In the genomic region with DNA sequence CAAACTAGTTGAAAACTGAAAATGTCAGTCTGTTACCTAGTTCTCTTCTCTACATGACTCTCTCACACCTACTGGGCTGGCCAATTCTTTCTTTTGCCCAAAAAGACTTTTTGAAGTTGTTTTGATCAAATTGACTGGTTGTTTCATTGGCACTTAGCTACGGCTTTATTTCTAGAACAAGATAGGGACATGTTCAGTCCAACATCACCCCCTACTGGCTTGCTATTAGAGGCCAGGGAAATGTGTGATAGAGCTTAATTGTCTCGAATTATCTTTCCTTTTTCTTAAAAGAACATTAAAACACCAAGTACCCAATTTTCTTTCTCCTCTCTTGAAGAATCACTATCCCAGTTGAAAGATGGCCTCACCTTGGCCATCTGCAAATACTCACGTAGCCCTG, we compare ENCODE assay signal across 9 mouse cellular contexts.
A peak's percentile ranks its signal among the peaks of the same experiment; 100 is the strongest.
DNase-seq lines count a peak whose midpoint lies in the region; ATAC-seq lines count a peak whose summit lies in the region.
"Had no signal": no experiment of that assay in that cellular context is flagged by ENCODE, and none has a peak within 500 bp of the region (broad histone marks: within the 10 kb centered on the region; RNA-seq: fewer than 3 reads in every experiment).

No protein-coding gene starts in this region.

- no peak overlapping the region for H3K27ac ChIP-seq in kidney, embryonic 14.5 days (ENCODE audit: low read depth, low read length)
- H3K27ac ChIP-seq: limb, embryonic 12.5 days had no signal

- intact Hi-C loops in left cerebral cortex, postnatal 4 days (cut with DNase I): loop anchor here (2.0 kb wide), 1 partner anchor 884 kb away; no protein-coding TSS in a partner anchor

- H3K4me1 ChIP-seq in kidney, embryonic 14.5 days (ENCODE audit: control insufficient read depth, insufficient read depth, low read length): no peaks in the 10 kb centered on the region
- H3K4me1 ChIP-seq: limb, embryonic 12.5 days had no signal

- H3K4me3 ChIP-seq in kidney, embryonic 14.5 days (ENCODE audit: low read length): no peak overlapping the region
- H3K4me3 ChIP-seq: limb, embryonic 12.5 days had no signal

- H3K9me3 ChIP-seq in kidney, embryonic 14.5 days (ENCODE audit: control insufficient read depth, low read length): no peaks in the 10 kb centered on the region
- H3K9me3 ChIP-seq: limb, embryonic 12.5 days had no signal

- H3K36me3 ChIP-seq in kidney, embryonic 14.5 days (ENCODE audit: control insufficient read depth, insufficient read depth, low read length): no peaks in the 10 kb centered on the region
- H3K36me3 ChIP-seq: limb, embryonic 12.5 days had no signal

- ATAC-seq in kidney, embryonic 14.5 days (ENCODE audit: low FRiP score, low TSS enrichment): no peak

- H3K27me3 ChIP-seq in kidney, embryonic 14.5 days (ENCODE audit: control insufficient read depth, insufficient read depth, low read length): peaks cover 4% of the 10 kb centered on the region; the same call in 1 of the 2 replicates

- DNase-seq in cerebellum, adult 8-10 months: peak; percentile 1
- no peak for DNase-seq in cerebellum, adult 11 months
- peak; percentile 6 for DNase-seq in kidney, postnatal 14 days
- DNase-seq in brain, embryonic 18.5 days (ENCODE audit: low read depth, low spot score): peak; percentile 12
- peak; percentile 14 for DNase-seq in left cerebral cortex, postnatal 4 days
- no peak for DNase-seq in thymus, postnatal 0 days (ENCODE audit: low spot score)
- DNase-seq in Muller cell, postnatal 12 days (ENCODE audit: inconsistent ontology term): no peak

- H3K9ac ChIP-seq in kidney, embryonic 14.5 days (ENCODE audit: low read depth, low read length): no peak overlapping the region
- H3K9ac ChIP-seq: limb, embryonic 12.5 days had no signal

- 57% methylated on average over 3 of the region's 3 CpGs for WGBS in kidney, embryonic 14.5 days

- no peak overlapping the region for H3K4me2 ChIP-seq in kidney, embryonic 14.5 days (replicated peaks; ENCODE audit: low read depth, low read length)
- H3K4me2 ChIP-seq: limb, embryonic 12.5 days had no signal

Comparison
In these comparisons a context has a peak if more than half of its experiments do, and no peak if none do; other contexts are left out.
1. DNase-seq: peak in cerebellum, adult 8-10 months (single experiment), kidney, postnatal 14 days (single experiment), brain, embryonic 18.5 days (single experiment) and left cerebral cortex, postnatal 4 days (single experiment); none in cerebellum, adult 11 months (single experiment), thymus, postnatal 0 days (single experiment) and Muller cell, postnatal 12 days (single experiment).